Mouse (Mus musculus): ENCODE measurements around the gene Etv6. TPM values are rescaled to one million over a fixed set of nuclear protein-coding genes. Genes with fewer than 3 reads are reported as not detected.

The Etv6 gene
- total RNA-seq, 4 experiments from 2014 or later = 13.3 to 16.1 (median 15.1) TPM

GRCm38 (mm10) chr6:134043545-134043944 is 8.0 kb downstream of the Etv6 start:
- no peak for DNase-seq (ENCODE audit: low spot score in 2 of 2)

GRCm38 (mm10) chr6:134045092-134045868 is 9.8 kb downstream of the Etv6 start:
- DNase-seq (ENCODE audit: low spot score in 2 of 2) = no peak

DNA sequence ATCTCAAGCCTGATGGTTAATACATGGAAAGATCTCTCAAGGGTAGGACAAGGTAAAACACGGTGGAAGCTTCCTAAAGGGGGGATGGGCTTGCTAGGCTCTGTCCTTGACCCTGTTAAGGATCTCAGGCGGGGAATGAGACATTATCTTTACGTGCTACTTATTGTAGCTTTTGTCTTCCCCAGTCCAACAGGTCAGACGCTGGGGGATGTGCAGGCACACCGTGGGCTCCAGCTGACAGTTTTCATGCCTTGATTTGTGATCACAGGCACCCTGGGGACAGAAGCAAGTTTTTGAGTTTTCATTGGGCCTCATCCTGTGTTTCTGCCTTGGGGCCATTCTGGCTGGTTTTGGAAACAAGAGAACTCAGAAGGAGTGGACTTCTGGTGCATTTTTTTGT is 10.6 kb downstream of the Etv6 start:
- DNase-seq (ENCODE audit: low spot score in 2 of 2) = no peak

DNA sequence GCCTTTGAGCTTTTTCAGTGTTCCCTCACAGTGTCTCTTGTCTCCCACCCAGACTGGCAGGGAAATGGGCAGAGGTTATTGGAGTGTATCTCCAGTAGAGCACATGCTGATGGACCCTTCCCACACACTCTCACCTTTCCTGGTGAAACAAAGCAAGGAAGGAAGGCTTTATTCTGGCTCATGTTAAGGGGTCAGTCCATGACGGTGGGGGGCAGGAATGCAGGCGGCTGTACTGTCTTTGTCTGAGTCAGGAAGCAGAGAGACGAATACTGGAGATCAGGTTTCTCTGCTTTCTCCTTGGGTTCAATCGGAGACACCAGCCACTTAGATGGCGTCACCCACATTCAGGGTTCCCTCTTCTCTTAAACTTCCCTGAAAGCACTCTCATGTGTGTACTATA is 11.7 kb downstream of the Etv6 start:
- no peak for DNase-seq (ENCODE audit: low spot score in 2 of 2)

DNA sequence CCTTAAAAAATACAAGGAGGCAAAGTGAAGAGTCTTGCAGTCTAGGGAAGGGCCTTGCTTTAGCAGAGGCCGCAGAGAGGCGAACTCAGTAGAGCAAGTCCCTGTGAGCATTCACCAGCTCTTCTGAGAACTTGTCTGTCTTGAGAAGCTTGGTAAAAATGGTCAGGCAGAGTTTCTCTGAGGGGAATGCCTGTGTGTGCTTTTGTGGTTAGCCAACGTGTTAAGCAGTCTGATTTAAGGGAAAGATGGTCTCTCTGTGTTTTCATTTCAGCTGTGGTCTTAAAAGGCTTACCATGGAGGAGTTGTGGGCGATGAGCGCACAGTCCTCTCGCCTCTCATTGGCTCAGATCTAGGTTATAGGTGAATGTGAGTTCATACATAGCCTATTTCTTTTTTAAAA is 12.5 kb downstream of the Etv6 start:
- DNase-seq (ENCODE audit: low spot score in 2 of 2) = no peak

DNA sequence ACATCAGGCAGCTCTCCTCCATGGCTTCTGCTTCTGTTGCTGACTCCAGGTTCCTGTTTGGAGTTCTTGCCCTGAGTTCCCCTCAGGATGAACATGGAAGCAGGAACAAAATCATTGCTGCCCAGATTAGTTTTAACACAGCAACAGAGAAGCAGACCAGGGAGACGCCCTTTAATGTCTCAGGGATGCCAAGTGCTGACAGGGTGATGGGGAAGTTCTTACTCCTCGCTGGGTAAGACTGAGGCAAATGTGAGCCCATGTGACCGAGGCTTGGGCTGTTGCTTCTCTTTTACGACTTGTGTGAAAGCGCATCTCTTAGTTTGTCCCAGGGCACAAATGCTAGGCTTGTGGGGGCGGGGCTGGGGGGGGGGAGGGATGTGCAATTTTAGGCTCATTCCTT is 13.5 kb downstream of the Etv6 start:
- DNase-seq (ENCODE audit: low spot score in 2 of 2) = no peak

- DNase-seq (ENCODE audit: low spot score in 2 of 2) = no peak
Observed at GRCm38 (mm10) chr6:134050466-134050865, 15.0 kb downstream of the Etv6 start.

DNA sequence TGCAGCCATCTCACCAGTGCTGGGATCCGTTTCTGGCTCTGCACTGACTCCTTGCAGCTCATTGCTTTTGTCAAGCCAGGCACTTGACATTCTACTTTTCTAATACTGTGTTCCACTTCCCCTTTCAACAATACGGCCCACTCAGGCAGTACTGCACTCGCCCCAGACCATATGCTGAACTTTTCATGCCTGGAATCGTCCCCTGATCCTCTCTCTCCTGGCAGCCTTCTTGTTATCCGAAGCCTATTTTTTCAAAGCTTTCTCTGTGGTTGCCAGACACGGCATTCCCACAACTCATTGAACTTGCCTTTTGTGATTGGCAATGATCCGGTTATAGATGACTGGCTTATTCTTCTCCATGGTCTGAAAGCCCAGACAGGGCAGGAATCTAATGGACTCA is 16.4 kb downstream of the Etv6 start:
- no peak for DNase-seq (ENCODE audit: low spot score in 2 of 2)

DNA sequence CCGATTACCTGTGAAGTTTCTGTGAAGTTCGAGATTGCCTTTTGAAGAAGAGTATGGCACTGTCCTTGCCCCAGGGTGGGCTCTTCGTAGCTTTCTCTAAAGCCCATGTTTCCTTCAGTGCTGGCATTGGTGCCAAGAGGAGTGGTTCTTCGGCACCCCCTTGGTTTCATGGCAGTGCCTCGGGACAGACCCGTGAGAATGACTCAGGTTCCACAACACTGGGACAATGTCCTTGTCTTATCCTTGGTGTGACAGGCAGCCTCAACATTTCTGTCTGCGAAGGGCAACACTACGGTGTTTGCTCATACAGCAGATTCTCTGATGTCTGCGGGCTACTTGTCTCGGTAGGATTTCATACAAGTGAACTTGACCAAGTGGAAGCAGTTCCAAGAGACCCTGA is 17.6 kb downstream of the Etv6 start:
- DNase-seq (ENCODE audit: low spot score in 2 of 2) = no peak

DNA sequence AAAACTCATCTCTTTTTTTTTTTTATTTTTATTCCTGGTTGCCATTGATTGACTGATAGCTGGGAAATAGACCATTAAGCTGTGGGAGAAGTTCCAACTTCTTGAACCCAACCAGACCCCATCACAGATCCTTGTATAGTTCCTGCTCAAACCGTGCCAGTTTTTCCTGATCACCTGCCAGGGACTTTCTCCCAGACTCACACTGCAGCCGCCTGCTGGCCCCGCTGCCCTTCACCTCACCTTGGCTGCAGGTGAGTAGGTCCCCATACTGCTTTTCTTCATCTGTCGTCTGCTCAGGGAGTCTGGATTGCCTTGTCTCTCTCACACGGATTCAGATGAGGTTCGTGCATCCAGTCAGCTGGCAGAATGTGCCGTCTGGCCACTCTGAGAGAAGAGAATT is 18.1 kb downstream of the Etv6 start:
- no peak for DNase-seq (ENCODE audit: low spot score in 2 of 2)

DNA sequence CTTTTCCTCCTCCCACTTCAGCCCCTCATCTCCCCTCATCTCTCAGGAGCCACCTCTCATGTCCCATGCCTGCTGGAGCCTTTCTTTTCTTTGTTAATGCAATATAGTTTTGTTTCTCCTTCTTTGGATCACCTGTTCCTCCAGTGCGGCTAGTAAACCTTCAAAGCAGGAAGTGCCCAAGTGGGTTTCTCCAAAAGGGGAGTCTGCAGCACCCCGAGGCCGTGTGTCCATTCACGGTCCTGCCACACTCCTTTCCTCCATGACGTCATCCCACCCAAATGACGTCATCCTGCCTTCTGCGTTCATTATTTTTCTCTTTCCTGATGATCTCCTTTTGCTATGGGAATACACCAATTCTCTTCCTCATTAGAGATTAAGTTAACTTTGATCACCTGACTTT is 20.1 kb downstream of the Etv6 start:
- no peak for DNase-seq (ENCODE audit: low spot score in 2 of 2)

- no peak for DNase-seq (ENCODE audit: low spot score in 2 of 2)
Observed at GRCm38 (mm10) chr6:134058451-134058850, 23.0 kb downstream of the Etv6 start.

- no peak for DNase-seq (ENCODE audit: low spot score in 2 of 2)
Observed at GRCm38 (mm10) chr6:134058886-134059551, 23.5 kb downstream of the Etv6 start.

DNA sequence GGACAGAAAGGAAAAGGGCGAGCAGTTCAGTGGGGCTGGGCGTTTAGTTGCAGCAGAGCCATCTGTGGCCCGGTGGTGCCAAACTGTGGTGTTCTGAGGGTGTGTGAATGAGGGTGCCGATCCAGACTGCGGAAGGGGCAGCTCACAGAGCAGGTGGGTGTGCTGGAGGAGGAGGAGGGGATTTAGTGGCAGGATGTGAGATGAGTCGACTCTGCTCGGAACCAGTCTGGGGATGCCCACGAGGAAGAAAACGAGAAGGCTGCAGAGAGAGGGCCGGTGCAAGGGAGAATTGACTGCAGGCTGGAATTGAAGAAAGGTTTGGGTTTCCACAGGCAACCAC is 24.0 kb downstream of the Etv6 start:
- peak in 1 of 2 experiments; percentile 57 for DNase-seq (ENCODE audit: low spot score in 2 of 2)

- no peak for DNase-seq (ENCODE audit: low spot score in 2 of 2)
Observed at GRCm38 (mm10) chr6:134060036-134060435, 24.5 kb downstream of the Etv6 start.

- DNase-seq (ENCODE audit: low spot score in 2 of 2) = no peak
Observed at GRCm38 (mm10) chr6:134060811-134061210, 25.3 kb downstream of the Etv6 start.

DNA sequence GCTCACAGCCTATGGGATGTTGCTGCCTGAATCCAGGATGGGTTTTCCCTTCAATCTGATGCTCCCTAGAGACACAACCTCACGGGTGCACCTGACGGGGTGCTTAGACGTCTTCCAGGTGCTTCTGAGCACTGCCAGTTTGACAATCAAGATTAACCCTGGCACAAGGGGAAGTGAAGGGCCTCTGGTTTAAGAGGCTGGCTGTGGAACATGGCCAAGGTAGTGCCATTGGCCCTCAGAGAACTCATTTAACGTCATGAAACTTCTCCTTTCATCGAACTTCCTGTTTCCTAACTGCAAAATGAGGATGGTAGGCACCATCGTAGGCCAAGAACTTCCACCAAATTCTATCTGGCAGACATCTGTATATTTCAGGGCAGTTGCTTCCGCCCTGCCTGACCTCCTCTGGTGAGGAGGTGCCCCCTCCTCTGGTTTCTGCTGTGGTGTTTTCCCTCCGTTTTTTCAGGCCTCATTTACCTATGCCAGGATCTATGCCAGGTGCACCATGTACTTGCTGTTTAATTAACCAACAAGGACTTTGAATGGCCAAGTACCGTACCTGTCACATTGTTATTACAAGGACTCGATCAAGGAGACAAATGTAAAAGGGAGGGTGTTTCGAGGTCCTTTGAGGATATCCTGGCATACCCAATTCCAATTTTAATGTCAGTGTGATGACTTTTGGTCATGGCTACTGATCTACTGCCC is 29.7 kb downstream of the Etv6 start:
- DNase-seq (ENCODE audit: low spot score in 2 of 2) = no peak

DNA sequence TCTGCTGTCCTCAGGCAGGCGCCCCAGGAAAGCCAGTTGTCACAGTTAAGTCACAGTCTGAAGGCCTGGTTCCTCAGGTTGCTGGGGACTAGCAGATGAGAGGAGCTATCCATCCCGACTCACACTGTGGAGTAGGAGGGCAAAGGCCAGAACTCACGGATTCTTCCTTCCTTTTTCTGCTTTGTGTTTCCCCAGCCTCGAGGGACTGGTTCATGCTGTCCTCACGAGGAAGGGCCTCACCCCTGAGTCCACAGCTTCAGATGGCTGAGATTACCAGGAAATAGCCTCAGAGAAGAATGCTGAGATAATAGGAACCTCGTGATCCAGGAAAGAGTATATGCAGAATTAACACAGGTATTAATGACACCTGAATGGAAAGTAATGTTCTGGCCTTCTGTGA is 30.6 kb downstream of the Etv6 start:
- no peak for DNase-seq (ENCODE audit: low spot score in 2 of 2)

- DNase-seq (ENCODE audit: low spot score in 2 of 2) = no peak
Observed at GRCm38 (mm10) chr6:134066996-134067395, 31.5 kb downstream of the Etv6 start.

DNA sequence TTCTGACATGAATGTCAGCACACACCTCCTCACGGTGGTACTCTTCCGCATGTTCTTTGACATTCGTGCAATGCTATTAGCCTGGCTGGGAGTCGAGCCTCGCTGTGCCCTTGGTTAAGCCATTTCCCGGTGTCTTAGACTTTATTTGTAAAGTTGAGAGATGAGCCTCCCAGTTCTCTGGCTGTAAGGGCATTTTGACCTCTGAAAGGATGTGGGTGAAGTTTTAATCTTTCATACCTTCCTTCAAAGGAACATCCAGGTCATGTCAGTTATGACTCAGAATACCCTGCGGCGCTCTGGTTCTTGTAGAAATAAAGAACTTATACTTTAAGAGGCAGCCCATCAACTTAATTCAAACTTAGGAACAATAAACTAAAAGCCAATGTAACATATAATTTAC is 32.0 kb downstream of the Etv6 start:
- no peak for DNase-seq (ENCODE audit: low spot score in 2 of 2)

- no peak for DNase-seq (ENCODE audit: low spot score in 2 of 2)
Observed at GRCm38 (mm10) chr6:134072439-134072838, 36.9 kb downstream of the Etv6 start.

DNA sequence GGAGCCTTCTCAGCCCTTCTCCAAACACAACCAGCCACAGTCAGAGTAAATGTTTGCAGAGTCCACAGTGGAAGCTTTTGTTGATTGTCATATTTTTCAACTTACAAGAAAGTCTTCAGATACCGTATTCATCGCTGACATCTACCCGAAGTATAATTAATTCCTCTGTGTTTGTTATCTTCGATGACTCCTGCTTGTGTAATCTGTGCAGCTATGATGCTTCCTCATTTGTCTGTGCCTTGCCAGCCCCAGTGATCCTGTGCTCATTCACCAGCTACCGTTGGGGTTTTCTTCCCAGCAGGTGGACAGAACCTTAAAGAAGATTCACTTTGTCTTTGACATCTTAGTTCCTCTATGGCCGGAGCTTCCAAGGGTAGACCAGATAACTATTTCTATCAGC is 37.4 kb downstream of the Etv6 start:
- no peak for DNase-seq (ENCODE audit: low spot score in 2 of 2)

DNA sequence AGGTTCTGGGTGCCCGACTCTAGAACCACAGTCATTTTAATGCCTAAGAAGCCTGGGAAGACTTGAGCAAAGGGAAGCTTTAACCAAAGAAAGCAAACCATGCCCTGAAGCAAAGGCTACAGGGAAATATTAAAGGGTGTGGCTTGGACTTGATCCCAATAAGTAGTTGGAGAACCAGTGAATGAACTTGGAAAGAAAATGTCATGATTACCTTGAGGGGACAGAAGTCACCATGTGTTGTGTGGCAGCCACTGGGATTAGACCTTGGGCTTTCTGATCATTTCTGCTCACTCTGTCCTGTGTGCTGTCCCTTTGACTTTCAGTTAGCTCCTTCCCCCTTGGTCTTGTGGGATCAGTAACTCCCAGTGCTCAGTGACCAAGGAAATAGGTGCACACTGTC is 38.9 kb downstream of the Etv6 start:
- no peak for DNase-seq (ENCODE audit: low spot score in 2 of 2)
